Mouse (Mus musculus): Measurements from ENCODE around the gene Col5a2.
"Not testable (repeated sequence)": the region's sequence is repeated elsewhere in the genome, so short reads cannot be mapped to it uniquely, and the experiment has no call there.

Col5a2 gene

GRCm38 (mm10) chr1:45429145-45429544 lies 73.9 kb downstream of the Col5a2 start:
- not testable (repeated sequence) for DNase-seq (ENCODE audit: low spot score in 2 of 2)

GRCm38 (mm10) chr1:45423915-45424314 lies 79.2 kb downstream of the Col5a2 start:
- DNase-seq (ENCODE audit: low spot score in 2 of 2) = no peak

GRCm38 (mm10) chr1:45420554-45420953 lies 82.5 kb downstream of the Col5a2 start:
- no peak for DNase-seq (ENCODE audit: low spot score in 2 of 2)

GRCm38 (mm10) chr1:45419858-45420257 lies 83.2 kb downstream of the Col5a2 start:
- DNase-seq (ENCODE audit: low spot score in 2 of 2) = no peak

- no peak for DNase-seq (ENCODE audit: low spot score in 2 of 2)
These were observed 121.2 kb downstream of the Col5a2 start for GRCm38 (mm10) chr1:45381866-45382265.

- no peak for DNase-seq (ENCODE audit: low spot score in 2 of 2)
These were observed 122.9 kb downstream of the Col5a2 start for GRCm38 (mm10) chr1:45379992-45380690.

GRCm38 (mm10) chr1:45365427-45365826 lies 137.7 kb downstream of the Col5a2 start:
- no peak for DNase-seq (ENCODE audit: low spot score in 2 of 2)

- no peak for DNase-seq (ENCODE audit: low spot score in 2 of 2)
These were observed 139.8 kb downstream of the Col5a2 start for GRCm38 (mm10) chr1:45363274-45363673.

GRCm38 (mm10) chr1:45359673-45360072 lies 143.4 kb downstream of the Col5a2 start:
- DNase-seq (ENCODE audit: low spot score in 2 of 2) = no peak

GRCm38 (mm10) chr1:45359147-45359546 lies 143.9 kb downstream of the Col5a2 start:
- no peak for DNase-seq (ENCODE audit: low spot score in 2 of 2)

- DNase-seq (ENCODE audit: low spot score in 2 of 2) = no peak
These were observed 145.1 kb downstream of the Col5a2 start for GRCm38 (mm10) chr1:45358020-45358419.

- no peak for DNase-seq (ENCODE audit: low spot score in 2 of 2)
These were observed 147.1 kb downstream of the Col5a2 start for GRCm38 (mm10) chr1:45355944-45356343.

- DNase-seq (ENCODE audit: low spot score in 2 of 2) = no peak
These were observed 173.9 kb downstream of the Col5a2 start for GRCm38 (mm10) chr1:45329149-45329548.

Data from spleen, postnatal 36 days (tissue).